In the genomic region with DNA sequence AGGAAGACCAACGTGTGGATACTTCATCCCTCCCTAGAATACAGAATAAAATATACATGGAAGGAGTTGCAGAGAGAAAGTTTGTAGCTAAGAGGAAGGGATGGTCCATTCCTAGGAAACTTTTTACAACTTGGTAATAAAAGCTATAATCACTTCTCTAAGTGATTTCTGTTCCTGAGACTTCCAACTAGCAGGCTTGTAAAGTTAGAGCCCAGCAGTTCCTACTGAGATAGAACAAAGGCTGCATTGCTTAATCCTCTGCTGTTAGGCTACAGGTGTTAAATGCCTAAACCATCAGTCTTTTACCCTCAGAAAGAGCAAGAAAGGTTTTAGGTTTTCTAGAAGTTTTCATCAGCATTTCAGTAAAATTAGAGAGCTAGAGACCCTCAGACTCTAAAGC, we compare ENCODE assay signal across 16 mouse cellular contexts.
"Had no signal": no experiment of that assay in that cellular context is flagged by ENCODE, and none has a peak within 500 bp of the region (broad histone marks: within the 10 kb centered on the region; RNA-seq: fewer than 3 reads in every experiment).

No protein-coding gene starts in this region.

- H3K36me3 ChIP-seq: neural tube, embryonic 13.5 days; neural tube, embryonic 15.5 days; stomach, embryonic 15.5 days had no signal

- H3K4me1 ChIP-seq: neural tube, embryonic 13.5 days; neural tube, embryonic 15.5 days; stomach, embryonic 15.5 days had no signal

- DNase-seq: retina, postnatal 1 day; right cerebral cortex, adult 18-20 months; right cerebral cortex, postnatal 14 days; right cerebral cortex, postnatal 25 days; right cerebral cortex, postnatal 4 days; spleen, adult 18-20 months; thymus, adult 18-20 months; thymus, adult 2 months; thymus, postnatal 14 days; thymus, postnatal 25 days; thymus, postnatal 36 days; thymus, postnatal 4 days had no signal

- H3K9ac ChIP-seq: neural tube, embryonic 13.5 days; neural tube, embryonic 15.5 days; stomach, embryonic 15.5 days had no signal

- H3K27me3 ChIP-seq: neural tube, embryonic 13.5 days; neural tube, embryonic 15.5 days; stomach, embryonic 15.5 days had no signal

- H3K4me3 ChIP-seq: neural tube, embryonic 13.5 days; neural tube, embryonic 15.5 days; stomach, embryonic 15.5 days had no signal

- H3K4me2 ChIP-seq: neural tube, embryonic 13.5 days; neural tube, embryonic 15.5 days; stomach, embryonic 15.5 days had no signal

- H3K27ac ChIP-seq: neural tube, embryonic 13.5 days; neural tube, embryonic 15.5 days; stomach, embryonic 15.5 days; stomach, postnatal 0 days had no signal

- H3K9me3 ChIP-seq: neural tube, embryonic 13.5 days; neural tube, embryonic 15.5 days; stomach, embryonic 15.5 days had no signal
